Mouse (Mus musculus) midbrain, embryonic 14.5 days (tissue): Measurements from ENCODE around the gene Elob. TPM values are rescaled to one million over a fixed set of nuclear protein-coding genes. Genes with fewer than 3 reads are reported as not detected.

Experiments
- ATAC-seq: fragments of 200-750 bp; cut with Nextera tagmentation; 2 replicates; pipeline ENCODE4 v1.8.0; 2017; ENCODE audit warnings: moderate number of reproducible peaks, moderate library complexity; ENCODE audit not compliant: low FRiP score, low TSS enrichment
- DNase-seq: peaks from one replicate; pipeline ENCODE4 v3.0.0-alpha.2; 2015
- H3K27ac ChIP-seq: fragments of 300-500 bp; sonication (generic); replicated peaks from 2 replicates; pipeline ENCODE4 v1.5.1; 2014; ENCODE audit warnings: mild to moderate bottlenecking, low read depth, low read length, moderate library complexity
- H3K27me3 ChIP-seq: fragments of 300-500 bp; sonication (generic); 2 replicates; pipeline ENCODE4 v1.6.1; 2014; ENCODE audit warnings: low read length, control low read depth, mixed read lengths; ENCODE audit not compliant: control insufficient read depth, insufficient read depth
- H3K36me3 ChIP-seq: fragments of 300-500 bp; sonication (generic); 2 replicates; pipeline ENCODE4 v1.6.1; 2014; ENCODE audit warnings: low read length, control low read depth; ENCODE audit not compliant: control insufficient read depth, insufficient read depth
- H3K4me1 ChIP-seq: fragments of 300-500 bp; sonication (generic); 2 replicates; pipeline ENCODE4 v1.6.1; 2014; ENCODE audit warnings: mild to moderate bottlenecking, antibody characterized with exemption, low read length, control low read depth; ENCODE audit not compliant: control insufficient read depth, insufficient read depth
- H3K4me2 ChIP-seq: fragments of 300-500 bp; sonication (generic); 2 replicates; pipeline ENCODE4 v1.6.1; 2014; ENCODE audit warnings: mild to moderate bottlenecking, low read length, moderate library complexity
- H3K4me3 ChIP-seq: fragments of 300-500 bp; sonication (generic); replicated peaks from 2 replicates; pipeline ENCODE4 v1.5.1; 2014; ENCODE audit warnings: low read depth, low read length
- H3K9ac ChIP-seq: fragments of 300-500 bp; sonication (generic); replicated peaks from 2 replicates; pipeline ENCODE4 v1.6.1; 2014; ENCODE audit warnings: mild to moderate bottlenecking, low read length, moderate library complexity
- H3K9me3 ChIP-seq: fragments of 300-500 bp; sonication (generic); 2 replicates; pipeline ENCODE4 v1.6.1; 2016; ENCODE audit warnings: low read length, control low read depth, mixed read lengths; ENCODE audit not compliant: control insufficient read depth
- WGBS: fragments of 180-500 bp; shearing (Covaris S2); extraction: QIAGEN DNeasy Blood & Tissue Kit; methylation state at CpG from one replicate; pipeline ENCODE4 v1.1.7; 2014; 5-methylcytosine and 5-hydroxymethylcytosine counted together
- polyA plus RNA-seq: library from polyadenylated mRNA; unstranded; fragments of >200 nt; fragmentation: Nextera tagmentation; extraction: Ambion mirVana; gene quantifications from 2 replicates; pipeline ENCODE4 v1.2.1, GENCODE M21; 2014

Elob gene
- polyA plus RNA-seq = 1,255 and 1,621 TPM in 2 replicates

DNA sequence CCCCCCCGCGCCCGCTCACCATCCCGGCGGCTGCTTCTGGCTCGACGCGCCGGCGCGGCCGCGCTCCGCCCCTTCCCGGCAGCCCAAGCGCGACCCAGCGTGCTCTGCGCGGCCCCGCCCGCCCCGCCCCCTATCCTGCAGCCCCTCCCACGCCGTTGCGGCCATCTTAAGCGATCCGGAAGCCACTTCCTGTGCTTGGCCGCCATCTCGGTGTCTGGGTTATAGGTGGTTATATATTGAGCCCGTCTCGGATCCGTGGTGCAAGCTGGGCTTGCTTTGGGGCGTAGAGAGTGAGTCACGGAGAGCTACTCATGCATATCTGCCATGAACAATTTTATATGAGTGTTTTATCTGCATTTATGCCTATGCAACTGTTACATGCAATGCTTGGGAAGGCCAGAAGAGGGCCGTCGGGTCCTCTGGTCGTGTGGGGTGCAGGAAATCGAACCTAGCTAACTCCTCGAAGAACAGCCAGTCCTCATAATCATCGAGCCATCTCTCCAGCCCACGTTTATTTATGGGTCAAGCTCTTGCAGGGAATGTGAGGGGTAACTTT, at the start of gene Elob:
Gene Elob (minus strand): TSS at position 73 of the 556 bp plus-strand sequence.
- WGBS = under 1% methylated on average over 37 of the region's 42 CpGs
- ATAC-seq = peak; percentile 96
- no peaks in the 10 kb centered on the region for H3K9me3 ChIP-seq

GRCm38 (mm10) chr17:23877166-23877565, 48.2 kb upstream of the Elob start:
- H3K4me3 ChIP-seq = no peak overlapping the region
- no peaks in the 10 kb centered on the region for H3K36me3 ChIP-seq
- 85% methylated on average over 2 of the region's 2 CpGs for WGBS
- H3K27ac ChIP-seq = no peak overlapping the region
- no peaks in the 10 kb centered on the region for H3K9me3 ChIP-seq
- no peak overlapping the region for H3K4me2 ChIP-seq
- DNase-seq = peak; percentile 15
- no peaks in the 10 kb centered on the region for H3K27me3 ChIP-seq
- ATAC-seq = peak; percentile 17; the same call in 1 of the 2 replicates
- no peak overlapping the region for H3K9ac ChIP-seq
- no peaks in the 10 kb centered on the region for H3K4me1 ChIP-seq

More for the DNA sequence above, at the start of gene Elob:
- H3K36me3 ChIP-seq = peaks cover 32% of the 10 kb centered on the region
- H3K4me2 ChIP-seq = peak within 1 kb of the TSS; percentile 78
- peak; percentile 96 for DNase-seq
- peaks cover 19% of the 10 kb centered on the region for H3K4me1 ChIP-seq
- H3K9ac ChIP-seq = peak within 1 kb of the TSS; percentile 65
- H3K27ac ChIP-seq = peak within 1 kb of the TSS; percentile 97
- peak within 1 kb of the TSS; percentile 58 for H3K4me3 ChIP-seq
- H3K27me3 ChIP-seq = 0 out of 2 replicates have a peak, but pooled peaks cover 3% of the 10 kb centered on the region

- peak; percentile 62 for ATAC-seq
- H3K27ac ChIP-seq = no peak overlapping the region
- peak; percentile 51 for DNase-seq
- H3K9me3 ChIP-seq = no peaks in the 10 kb centered on the region
- no peak overlapping the region for H3K4me2 ChIP-seq
- no peak overlapping the region for H3K4me3 ChIP-seq
- no peaks in the 10 kb centered on the region for H3K36me3 ChIP-seq
- no peaks in the 10 kb centered on the region for H3K4me1 ChIP-seq
- WGBS = 57% methylated on average over 3 of the region's 3 CpGs
- H3K9ac ChIP-seq = no peak overlapping the region
- no peaks in the 10 kb centered on the region for H3K27me3 ChIP-seq
These were observed 47.8 kb upstream of the Elob start for GRCm38 (mm10) chr17:23876741-23877140.

- H3K9me3 ChIP-seq = no peaks in the 10 kb centered on the region
- ATAC-seq = no peak
These were observed 45.2 kb upstream of the Elob start for GRCm38 (mm10) chr17:23873884-23874856.

GRCm38 (mm10) chr17:23868513-23868912, 39.6 kb upstream of the Elob start:
- Histone ChIP-seq H3K4me1 (no peaks in the 10 kb centered on the region), H3K27me3 (no peaks in the 10 kb centered on the region), H3K9ac (no peak overlapping the region), H3K4me2 (no peak overlapping the region), H3K27ac (no peak overlapping the region), H3K4me3 (no peak overlapping the region), H3K9me3 (no peaks in the 10 kb centered on the region), H3K36me3 (no peaks in the 10 kb centered on the region)
- ATAC-seq (no peak), DNase-seq (no peak)
- 91% methylated on average over 11 of the region's 11 CpGs for WGBS

More at GRCm38 (mm10) chr17:23873884-23874856, 45.2 kb upstream of the Elob start:
- Histone ChIP-seq H3K36me3 (no peaks in the 10 kb centered on the region), H3K4me1 (no peaks in the 10 kb centered on the region), H3K4me2 (no peak overlapping the region), H3K27ac (no peak overlapping the region), H3K27me3 (no peaks in the 10 kb centered on the region), H3K9ac (no peak overlapping the region), H3K4me3 (no peak overlapping the region)
- WGBS = 49% methylated on average over 8 of the region's 8 CpGs
- DNase-seq = peak; percentile 72

DNA sequence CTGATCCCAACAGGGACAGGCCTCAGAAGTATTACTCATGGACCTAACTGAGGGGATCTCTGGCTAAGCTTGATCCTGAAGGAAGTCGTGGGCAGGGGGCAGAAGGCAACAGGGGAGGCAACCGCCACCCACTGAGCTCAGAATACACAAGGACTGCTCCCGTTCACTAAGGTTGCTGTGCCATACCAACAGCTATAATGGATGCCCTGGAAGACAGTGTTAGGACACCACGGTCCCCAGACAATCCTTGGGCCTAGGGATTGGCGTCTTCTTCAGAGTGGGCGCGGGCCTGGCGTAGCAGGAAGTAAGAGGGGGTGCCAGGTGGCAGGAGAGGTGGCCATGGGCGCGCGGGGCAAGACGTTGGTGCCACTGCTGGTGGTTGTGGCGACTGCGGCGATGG, 38.8 kb upstream of the Elob start, which contains the start of gene Prss21:
Gene Prss21 (plus strand): TSS at position 301 of the 400 bp plus-strand sequence.
- ATAC-seq = no peak
- Histone ChIP-seq H3K4me2 (no peak within 1 kb of the TSS), H3K4me1 (no peaks in the 10 kb centered on the region), H3K9ac (no peak within 1 kb of the TSS), H3K36me3 (no peaks in the 10 kb centered on the region), H3K4me3 (no peak within 1 kb of the TSS), H3K9me3 (no peaks in the 10 kb centered on the region), H3K27ac (no peak within 1 kb of the TSS), H3K27me3 (no peaks in the 10 kb centered on the region)
- no peak for DNase-seq
- WGBS = 87% methylated on average over 15 of the region's 15 CpGs

DNA sequence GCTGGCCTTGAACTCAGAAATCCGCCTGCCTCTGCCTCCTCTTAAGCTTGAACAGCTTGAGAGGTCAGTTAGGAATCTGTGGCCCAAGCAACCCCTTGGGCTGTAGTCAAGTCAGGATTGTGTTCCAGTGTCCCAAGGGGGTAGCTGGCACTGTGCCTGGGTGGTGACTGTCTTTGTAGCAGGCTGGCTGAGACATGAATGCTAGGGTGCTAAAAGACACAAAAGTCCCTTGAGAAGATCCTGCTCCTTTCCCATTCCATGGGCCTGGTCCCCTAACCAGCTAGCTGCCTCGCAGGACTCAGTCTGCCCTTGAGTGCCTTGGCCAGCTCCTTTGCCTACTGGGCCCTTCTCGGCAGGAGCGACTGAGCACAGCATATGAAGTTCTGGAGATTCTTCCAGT, 34.0 kb upstream of the Elob start:
- no peak overlapping the region for H3K9ac ChIP-seq
- H3K4me2 ChIP-seq = no peak overlapping the region
- WGBS = 83% methylated on average over 4 of the region's 4 CpGs
- no peaks in the 10 kb centered on the region for H3K36me3 ChIP-seq
- H3K27me3 ChIP-seq = no peaks in the 10 kb centered on the region
- no peaks in the 10 kb centered on the region for H3K9me3 ChIP-seq
- no peak overlapping the region for H3K4me3 ChIP-seq
- no peaks in the 10 kb centered on the region for H3K4me1 ChIP-seq
- H3K27ac ChIP-seq = no peak overlapping the region
- DNase-seq (no peak), ATAC-seq (no peak)

GRCm38 (mm10) chr17:23857913-23858312, 29.0 kb upstream of the Elob start:
- Histone ChIP-seq H3K27me3 (no peaks in the 10 kb centered on the region), H3K4me3 (no peak overlapping the region), H3K4me1 (no peaks in the 10 kb centered on the region), H3K4me2 (no peak overlapping the region), H3K27ac (no peak overlapping the region), H3K36me3 (no peaks in the 10 kb centered on the region), H3K9ac (no peak overlapping the region), H3K9me3 (no peaks in the 10 kb centered on the region)
- DNase-seq (no peak), ATAC-seq (no peak)
- whole genome bisulfite sequencing = 88% methylated on average over 2 of the region's 2 CpGs
